Mouse (Mus musculus): ENCODE measurements around the gene Ddx39. TPM values are rescaled to one million over a fixed set of nuclear protein-coding genes. Genes with fewer than 3 reads are reported as not detected.

Ddx39 gene
- total RNA-seq, 2 experiments from 2014 or later = 24.1 to 26.0 TPM

DNA sequence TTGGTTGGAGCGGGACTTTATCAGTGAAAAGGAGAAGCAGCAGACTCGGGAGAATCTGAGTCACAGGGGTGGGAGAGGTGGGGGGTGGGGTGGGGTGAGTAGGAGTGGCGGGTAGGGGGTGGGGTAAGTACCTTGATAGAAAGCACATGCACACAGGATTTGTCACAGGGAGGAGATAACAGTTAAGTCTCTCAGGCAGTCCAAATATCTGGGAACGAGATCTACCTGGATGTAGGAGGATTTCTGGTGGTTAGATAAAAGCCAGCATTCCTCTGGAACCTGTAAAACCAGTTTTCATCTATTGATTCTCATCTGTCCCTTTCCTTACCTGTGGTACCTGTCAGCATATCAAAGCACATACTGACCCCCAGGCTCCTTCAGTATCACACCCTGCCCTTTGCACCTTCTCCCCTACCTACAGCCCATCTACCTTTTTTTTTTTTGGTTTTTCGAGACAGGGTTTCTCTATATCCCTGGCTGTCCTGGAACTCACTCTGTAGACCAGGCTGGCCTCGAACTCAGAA, 42.2 kb downstream of the Ddx39 start:
- intact Hi-C loops (cut with DNase I) = no loop called here
- no peak for DNase-seq

DNA sequence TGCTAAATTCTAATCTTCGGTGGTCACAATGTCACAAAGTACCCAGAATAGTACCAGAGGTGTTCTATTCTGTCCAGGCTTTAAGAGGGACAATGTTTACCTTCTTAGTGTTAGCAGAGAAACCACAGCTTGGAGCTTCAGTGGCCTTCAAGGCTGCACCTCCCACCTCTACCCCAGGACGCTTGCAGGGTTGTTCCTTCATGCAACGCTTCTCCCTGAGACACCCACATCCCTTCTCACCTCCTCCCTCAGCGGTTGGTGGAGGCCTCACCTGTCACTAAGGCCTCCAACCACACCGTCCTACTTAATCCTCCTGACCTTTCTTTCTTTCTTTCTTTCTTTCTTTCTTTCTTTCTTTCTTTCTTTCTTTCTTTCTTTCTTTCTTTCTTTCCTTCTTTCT, 43.3 kb downstream of the Ddx39 start:
- no peak for DNase-seq
- intact Hi-C loops (cut with DNase I) = no loop called here

GRCm38 (mm10) chr8:83759231-83759759, 44.3 kb downstream of the Ddx39 start:
- intact Hi-C loops (cut with DNase I) = no loop called here
- DNase-seq = peak in 1 of 2 experiments; percentile 42

GRCm38 (mm10) chr8:83764116-83764515, 49.1 kb downstream of the Ddx39 start:
- no peak for DNase-seq
- intact Hi-C loops (cut with DNase I) = no loop called here

GRCm38 (mm10) chr8:83764717-83765116, 49.7 kb downstream of the Ddx39 start:
- DNase-seq = no peak
- intact Hi-C loops (cut with DNase I) = no loop called here

DNA sequence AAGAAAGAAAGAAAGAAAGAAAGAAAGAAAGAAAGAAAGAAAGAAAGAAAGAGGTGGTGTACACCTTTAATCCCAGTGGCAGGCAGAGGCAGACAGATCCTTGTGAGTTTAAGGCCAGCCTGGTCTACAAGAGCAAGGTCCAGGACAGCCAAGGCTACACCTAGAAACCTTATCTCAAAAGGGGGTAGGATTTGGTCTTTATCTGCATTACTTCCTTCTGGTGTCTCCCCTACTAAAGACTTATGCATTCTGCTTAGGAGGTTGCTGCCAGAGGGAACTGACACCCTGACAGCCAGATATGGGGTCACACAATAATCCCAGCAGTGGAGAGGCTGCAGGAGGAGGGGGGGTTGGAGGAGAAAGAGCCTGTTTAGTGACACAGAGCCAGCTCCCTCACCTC, 50.7 kb downstream of the Ddx39 start:
- no peak for DNase-seq
- intact Hi-C loops (cut with DNase I) = no loop called here

DNA sequence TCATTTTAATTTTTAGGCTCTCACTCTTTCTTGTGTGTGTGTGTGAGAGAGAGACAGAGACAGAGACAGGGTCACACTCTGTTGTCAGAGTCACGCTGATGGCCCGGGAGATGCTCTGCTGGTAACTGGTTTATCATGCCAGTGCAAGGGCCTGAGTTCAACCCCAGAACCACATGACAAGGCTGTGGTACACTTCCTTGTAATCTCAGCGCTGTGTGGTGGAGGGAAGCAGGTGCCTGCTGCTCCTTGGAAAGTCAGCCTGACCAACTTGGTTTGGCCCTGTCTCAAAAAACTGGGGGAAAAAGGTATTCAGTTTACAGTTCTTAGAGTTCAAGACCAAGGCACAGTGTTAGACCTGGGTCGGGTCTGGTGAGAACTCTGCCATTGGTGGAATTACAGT, 52.5 kb downstream of the Ddx39 start:
- intact Hi-C loops (cut with DNase I) = no loop called here

DNA sequence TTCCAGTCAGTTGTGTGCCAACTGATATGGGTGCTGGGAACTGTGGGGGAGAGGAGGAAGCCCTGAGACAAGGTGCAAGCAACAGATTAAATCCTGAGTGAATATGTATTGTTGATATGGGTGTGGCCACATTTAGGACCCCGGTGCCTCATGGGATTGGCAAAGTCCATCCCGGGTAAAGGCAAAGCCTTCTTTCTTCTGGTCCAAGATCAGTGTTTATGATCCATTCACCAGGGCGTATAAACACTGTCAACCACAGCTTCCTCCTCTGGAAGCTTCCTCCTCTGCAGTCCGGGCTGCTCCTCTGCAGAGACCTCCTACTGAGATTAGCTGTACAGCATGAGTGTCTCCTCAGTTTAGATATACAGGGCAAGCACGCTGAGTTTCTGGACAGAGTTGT, 53.5 kb downstream of the Ddx39 start:
- intact Hi-C loops (cut with DNase I) = no loop called here
- DNase-seq = no peak

More for the DNA sequence above, 52.5 kb downstream of the Ddx39 start:
- no peak for DNase-seq

GRCm38 (mm10) chr8:83769720-83770119, 54.7 kb downstream of the Ddx39 start:
- no peak for DNase-seq
- intact Hi-C loops (cut with DNase I) = no loop called here

DNA sequence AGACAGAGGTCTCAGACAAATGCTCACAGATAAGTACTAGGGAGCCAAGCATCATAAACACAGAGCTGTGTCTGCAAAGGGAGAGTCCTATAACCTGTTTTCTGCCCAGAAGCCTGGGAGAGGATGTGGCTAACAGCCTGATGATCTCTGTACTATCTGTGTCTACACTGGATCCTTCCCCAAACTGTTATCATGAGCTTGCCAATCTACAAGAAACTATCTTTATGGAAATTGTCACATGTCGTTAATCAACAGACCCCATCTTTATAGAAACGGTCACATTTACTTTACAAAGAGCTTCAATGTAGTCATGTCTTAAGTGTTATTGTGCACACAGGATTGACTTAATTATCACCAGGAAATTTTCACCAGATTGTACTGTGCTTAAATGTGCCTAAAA, 55.7 kb downstream of the Ddx39 start:
- intact Hi-C loops (cut with DNase I) = no loop called here
- no peak for DNase-seq

DNA sequence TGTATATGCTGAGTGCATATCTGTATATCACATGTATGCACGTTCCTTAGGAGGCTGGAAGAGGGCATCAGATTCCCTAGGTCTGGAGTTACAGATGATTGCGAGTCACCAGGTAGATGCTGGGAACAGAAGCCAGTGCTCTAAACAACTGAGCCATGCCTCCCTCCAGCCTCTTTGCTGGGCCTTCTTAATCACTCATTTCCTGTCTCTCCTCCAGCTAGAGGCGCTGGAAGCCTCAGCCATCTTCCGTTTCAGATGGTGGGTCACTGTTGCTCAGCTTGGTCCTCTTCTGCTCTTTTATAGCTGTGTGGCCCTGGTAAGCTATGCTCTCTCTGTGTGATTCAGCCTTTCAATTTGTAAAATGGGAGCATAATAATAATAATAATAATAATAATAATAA, 56.8 kb downstream of the Ddx39 start:
- no peak for DNase-seq
- intact Hi-C loops (cut with DNase I) = no loop called here

DNA sequence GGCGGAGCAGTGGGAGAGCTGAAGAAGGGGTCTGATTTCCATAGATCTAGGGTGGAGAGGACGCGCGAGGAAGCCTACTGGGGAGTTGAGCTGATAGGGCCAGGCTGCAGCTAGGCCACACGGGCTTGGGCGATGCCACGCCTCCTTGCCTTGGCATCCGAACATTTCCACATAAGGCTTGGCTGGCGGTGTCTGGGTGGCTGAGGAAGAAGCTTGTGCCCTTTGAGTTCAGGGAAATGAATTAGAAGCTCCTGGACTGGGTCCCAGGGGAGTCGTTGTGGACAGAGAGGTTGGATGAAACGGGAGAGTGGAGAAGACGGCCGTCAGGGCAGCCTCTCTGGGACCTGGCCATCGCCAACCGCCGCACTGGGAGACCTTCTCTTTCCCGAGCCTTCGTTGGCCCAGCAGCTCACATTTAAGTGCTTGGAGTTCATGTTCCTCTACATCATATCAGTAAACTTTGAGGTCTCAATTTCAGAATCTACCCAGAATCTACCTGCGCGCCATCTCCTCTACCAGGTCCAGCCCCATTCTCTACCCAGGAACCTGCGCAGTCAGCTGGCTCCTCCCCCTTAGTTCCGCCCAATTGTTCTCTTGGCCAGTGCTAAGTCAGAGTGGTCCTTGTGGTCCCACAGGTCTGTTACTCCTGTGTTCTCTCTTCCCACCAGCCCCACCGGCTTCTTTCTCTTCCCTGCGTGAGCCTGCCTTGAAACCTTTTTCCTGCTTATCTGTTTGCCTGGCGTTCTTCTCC, 57.9 kb downstream of the Ddx39 start:
- intact Hi-C loops (cut with DNase I) = no loop called here

DNA sequence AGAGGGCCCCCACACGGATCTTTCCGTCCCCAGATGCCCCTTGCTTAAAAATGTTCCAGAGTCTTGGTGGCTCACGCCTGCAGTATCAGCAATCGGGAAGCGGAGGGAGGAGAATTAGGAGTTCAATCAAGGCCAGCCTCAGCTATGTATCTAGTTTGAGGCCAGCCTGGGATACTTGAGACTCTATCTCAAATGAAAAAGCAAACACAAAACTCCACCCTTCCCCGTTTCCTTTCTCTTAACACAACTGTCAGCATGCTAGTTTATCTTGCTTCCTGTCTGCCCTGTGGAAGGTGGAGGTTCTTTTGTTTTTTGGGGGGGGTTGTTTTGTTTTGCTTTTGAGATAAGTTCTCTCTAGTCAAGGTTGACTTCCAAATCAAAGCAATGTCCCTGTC, 58.5 kb downstream of the Ddx39 start:
- no peak for DNase-seq
- intact Hi-C loops (cut with DNase I) = no loop called here

More for the DNA sequence above, 57.9 kb downstream of the Ddx39 start:
- peak; percentile 29 to 47 for DNase-seq

DNA sequence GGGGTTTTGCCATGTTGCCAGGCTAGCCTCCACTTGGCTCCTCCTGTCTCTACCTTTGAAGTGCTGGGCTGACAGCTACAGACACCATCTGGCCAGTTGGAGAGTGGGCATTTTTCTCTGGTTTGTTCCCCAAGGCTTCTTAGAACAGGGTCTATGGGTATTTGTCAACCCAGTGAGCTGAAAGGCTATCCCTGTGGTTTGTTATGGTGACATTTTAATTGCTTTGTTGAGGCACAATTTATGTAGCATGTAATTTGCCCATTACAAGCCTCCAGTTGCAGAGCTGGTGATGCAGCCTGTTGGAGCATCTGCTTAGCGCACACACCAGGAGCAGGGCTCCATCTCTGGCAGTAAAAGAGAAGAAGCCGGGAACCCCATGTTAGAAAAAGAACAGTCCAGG, 59.2 kb downstream of the Ddx39 start:
- DNase-seq = no peak
- intact Hi-C loops (cut with DNase I) = no loop called here

Small RNAs within 50 kb of the gene (microRNA-seq; reads per million reads assigned to microRNA genes)
- gene Mir1668 = 0 to 0.27 reads per million in 2 experiments

Other genes starting within 250 kb of the Ddx39 start
- not detected for gene Olfr370, start 179.4 kb upstream of the Ddx39 start, total RNA-seq (2021)
- 100 to 1,000 TPM; 675 to 683 TPM for gene Ndufb7, start 148.5 kb upstream of the Ddx39 start, total RNA-seq (2021)
- gene Tecr, start 107.2 kb upstream of the Ddx39 start, total RNA-seq (2021) = 100 to 1,000 TPM; 184 to 210 TPM
- 10 to 100 TPM; 13.9 to 18.2 TPM for gene Dnajb1, start 107.0 kb upstream of the Ddx39 start, total RNA-seq (2021)
- 10 to 100 TPM; 34.1 to 34.6 TPM for gene Gipc1, start 62.5 kb upstream of the Ddx39 start, total RNA-seq (2021)
- gene Ptger1, start 48.5 kb upstream of the Ddx39 start, total RNA-seq (2021) = under 1 TPM; 0.44 to 0.53 TPM
- gene Pkn1, start 16.0 kb upstream of the Ddx39 start, total RNA-seq (2021) = 10 to 100 TPM; 60.5 to 61.1 TPM
- gene Adgre5, start 26.1 kb downstream of the Ddx39 start, total RNA-seq (2021) = 10 to 100 TPM; 56.7 to 59.2 TPM
- 10 to 100 TPM; 21.1 to 21.6 TPM for gene Adgrl1, start 184.9 kb downstream of the Ddx39 start, total RNA-seq (2021)
- gene Gm10644, start 240.0 kb downstream of the Ddx39 start, total RNA-seq (2021) = under 1 TPM; 0.22 to 0.91 TPM
- 1 to 10 TPM; 2.8 to 4.4 TPM for gene Asf1b, start 240.3 kb downstream of the Ddx39 start, total RNA-seq (2021)

Data from heart, postnatal 14 days (tissue).